Mouse (Mus musculus): ENCODE data around the gene Angptl8. TPM values are rescaled to one million over a fixed set of nuclear protein-coding genes. Genes with fewer than 3 reads are reported as not detected.

Gene Angptl8
- polyA plus RNA-seq, 1 experiment from 2014 or later: 0.87 TPM

DNA sequence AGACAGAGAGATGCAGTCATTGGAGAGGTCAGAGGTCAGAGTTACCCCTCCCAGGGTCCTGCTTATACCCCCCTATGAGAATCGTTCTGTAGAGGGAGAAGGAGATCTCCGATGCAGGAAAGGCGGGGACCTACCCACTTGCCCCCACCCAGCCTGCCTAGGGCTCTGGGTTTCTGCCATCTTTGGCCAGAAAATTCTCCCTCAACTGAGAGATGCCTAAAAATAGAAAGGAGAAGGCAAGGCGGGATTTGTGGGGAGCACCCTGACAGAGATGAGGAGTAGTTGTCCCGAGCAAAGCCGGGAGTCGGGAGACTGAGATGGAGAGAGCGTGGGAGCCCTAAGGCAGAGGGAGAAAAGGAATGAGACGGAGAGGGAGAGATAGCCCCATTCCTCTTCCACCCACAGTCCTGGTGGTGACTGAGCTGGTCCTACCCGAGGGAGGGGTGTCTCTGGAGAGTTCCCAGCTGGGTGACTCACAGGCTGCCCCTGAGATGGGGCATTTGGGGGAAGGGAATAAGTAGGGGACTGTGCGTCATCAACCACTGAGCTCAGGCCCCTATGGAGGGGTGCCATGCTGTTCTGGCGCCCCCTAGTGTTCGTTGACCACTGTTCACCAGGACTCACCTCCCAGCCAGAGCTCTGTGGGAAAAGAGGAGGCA is 31.2 kb upstream of the Angptl8 start:
- no peaks in the 10 kb centered on the region for H3K36me3 ChIP-seq (ENCODE audit: control insufficient read depth, insufficient read depth, low read length)
- peak; percentile 81 for ATAC-seq
- H3K4me1 ChIP-seq (ENCODE audit: control insufficient read depth, insufficient read depth, low read length): no peaks in the 10 kb centered on the region
- H3K4me2 ChIP-seq (ENCODE audit: low read length): no peak overlapping the region
- H3K9me3 ChIP-seq (replicated peaks; ENCODE audit: control insufficient read depth, low read length, poor library complexity, severe bottlenecking): no peaks in the 10 kb centered on the region
- WGBS: 38% methylated on average over 13 of the region's 13 CpGs
- no peaks in the 10 kb centered on the region for H3K27me3 ChIP-seq (ENCODE audit: control insufficient read depth, insufficient read depth, low read depth, low read length)
- H3K27ac ChIP-seq (ENCODE audit: low read length): no peak overlapping the region
- no peak overlapping the region for H3K4me3 ChIP-seq (ENCODE audit: low read depth, low read length)
- no peak overlapping the region for H3K9ac ChIP-seq (ENCODE audit: low read depth, low read length)

DNA sequence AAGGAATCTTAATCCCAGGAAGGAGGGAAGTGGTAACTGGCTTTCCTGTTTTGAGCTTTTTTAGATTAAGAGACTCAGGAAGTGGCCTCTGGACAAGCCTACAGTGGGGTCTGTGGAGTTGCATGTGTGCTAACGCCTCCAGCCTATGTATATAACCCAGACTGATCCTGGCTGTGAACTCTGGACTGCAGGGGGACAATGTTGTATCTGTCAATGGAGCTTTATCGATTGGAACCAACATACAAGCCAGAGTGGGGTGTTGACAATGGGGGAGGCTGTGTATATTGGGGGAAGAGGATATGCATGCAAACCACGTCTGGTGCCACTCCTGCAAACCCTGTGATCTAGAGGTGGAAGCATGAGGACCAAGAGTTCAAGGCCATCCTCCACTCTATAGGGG is 28.9 kb upstream of the Angptl8 start:
- no peak overlapping the region for H3K9ac ChIP-seq (ENCODE audit: low read depth, low read length)
- no peak overlapping the region for H3K4me2 ChIP-seq (ENCODE audit: low read length)
- no peaks in the 10 kb centered on the region for H3K27me3 ChIP-seq (ENCODE audit: control insufficient read depth, insufficient read depth, low read depth, low read length)
- no peaks in the 10 kb centered on the region for H3K9me3 ChIP-seq (replicated peaks; ENCODE audit: control insufficient read depth, low read length, poor library complexity, severe bottlenecking)
- 68% methylated on average over 3 of the region's 3 CpGs for WGBS
- ATAC-seq: no peak
- H3K27ac ChIP-seq (ENCODE audit: low read length): no peak overlapping the region
- no peaks in the 10 kb centered on the region for H3K36me3 ChIP-seq (ENCODE audit: control insufficient read depth, insufficient read depth, low read length)
- no peaks in the 10 kb centered on the region for H3K4me1 ChIP-seq (ENCODE audit: control insufficient read depth, insufficient read depth, low read length)
- no peak overlapping the region for H3K4me3 ChIP-seq (ENCODE audit: low read depth, low read length)

DNA sequence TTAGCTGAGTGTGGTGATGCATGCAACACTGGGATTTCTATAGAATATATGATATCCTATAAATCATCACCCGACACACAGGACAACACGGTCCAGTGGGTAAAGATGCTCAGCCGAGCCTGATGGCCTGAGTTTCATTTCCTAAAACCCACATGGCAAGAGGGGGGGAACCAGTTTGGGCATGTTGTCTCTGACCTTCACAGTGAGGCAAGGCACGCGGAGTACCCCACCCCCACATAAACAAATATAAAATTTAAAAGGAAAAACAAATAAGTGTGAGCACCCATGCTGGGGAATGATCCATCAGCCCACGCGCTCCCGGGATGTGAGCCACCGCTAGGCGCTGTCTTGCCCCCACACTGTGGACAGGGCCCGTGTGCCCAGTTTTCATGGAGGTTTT is 28.3 kb upstream of the Angptl8 start:
- Histone ChIP-seq H3K4me2 (ENCODE audit: low read length) (no peak overlapping the region), H3K36me3 (ENCODE audit: control insufficient read depth, insufficient read depth, low read length) (no peaks in the 10 kb centered on the region), H3K27me3 (ENCODE audit: control insufficient read depth, insufficient read depth, low read depth, low read length) (no peaks in the 10 kb centered on the region), H3K4me1 (ENCODE audit: control insufficient read depth, insufficient read depth, low read length) (no peaks in the 10 kb centered on the region), H3K9me3 (replicated peaks; ENCODE audit: control insufficient read depth, low read length, poor library complexity, severe bottlenecking) (no peaks in the 10 kb centered on the region), H3K27ac (ENCODE audit: low read length) (no peak overlapping the region), H3K9ac (ENCODE audit: low read depth, low read length) (no peak overlapping the region), H3K4me3 (ENCODE audit: low read depth, low read length) (no peak overlapping the region)
- WGBS: 88% methylated on average over 11 of the region's 11 CpGs
- ATAC-seq: no peak

DNA sequence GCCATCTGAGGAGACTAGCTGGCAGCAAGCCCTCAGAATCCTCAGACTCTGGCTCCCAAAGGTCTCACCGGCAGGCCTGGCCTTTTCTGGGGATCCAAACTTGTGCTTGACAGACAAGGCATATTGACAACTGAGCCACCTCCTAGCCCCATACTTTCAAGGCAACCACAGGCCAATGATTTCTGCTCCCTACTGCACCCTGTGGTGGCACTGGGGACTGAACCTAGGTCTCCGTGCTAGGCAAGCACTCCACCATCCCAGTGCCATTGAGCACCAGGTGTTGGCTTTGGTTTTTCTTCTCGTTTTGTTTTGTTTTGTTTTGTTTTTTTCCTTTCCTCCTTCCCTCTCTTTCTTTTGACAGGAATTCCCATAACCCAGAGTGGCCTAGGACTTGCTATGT is 26.7 kb upstream of the Angptl8 start:
- H3K4me3 ChIP-seq (ENCODE audit: low read depth, low read length): no peak overlapping the region
- H3K4me2 ChIP-seq (ENCODE audit: low read length): no peak overlapping the region
- no peak overlapping the region for H3K27ac ChIP-seq (ENCODE audit: low read length)
- WGBS: 80% methylated on average over 3 of the region's 3 CpGs
- ATAC-seq: no peak
- H3K9me3 ChIP-seq (replicated peaks; ENCODE audit: control insufficient read depth, low read length, poor library complexity, severe bottlenecking): no peaks in the 10 kb centered on the region
- no peaks in the 10 kb centered on the region for H3K36me3 ChIP-seq (ENCODE audit: control insufficient read depth, insufficient read depth, low read length)
- no peak overlapping the region for H3K9ac ChIP-seq (ENCODE audit: low read depth, low read length)
- H3K4me1 ChIP-seq (ENCODE audit: control insufficient read depth, insufficient read depth, low read length): no peaks in the 10 kb centered on the region
- no peaks in the 10 kb centered on the region for H3K27me3 ChIP-seq (ENCODE audit: control insufficient read depth, insufficient read depth, low read depth, low read length)

DNA sequence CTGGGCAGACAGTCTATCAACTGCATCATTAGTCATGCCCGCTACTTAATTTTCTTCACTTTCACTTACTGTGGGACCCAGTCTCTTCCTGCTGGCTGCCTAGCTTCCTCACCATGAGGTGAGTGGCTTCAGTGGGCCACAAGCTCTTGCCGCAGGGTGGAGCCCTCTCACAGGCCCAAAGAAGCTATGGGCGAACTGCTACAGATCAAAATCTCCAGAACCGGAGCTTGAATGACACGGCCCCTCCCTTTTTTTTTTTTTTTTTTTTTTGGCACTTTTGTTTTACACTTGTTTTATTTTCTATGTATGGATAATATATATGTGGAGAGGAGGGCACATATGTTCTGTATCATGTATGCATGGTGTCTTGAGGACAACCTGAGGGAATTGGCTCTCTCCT is 24.1 kb upstream of the Angptl8 start:
- ATAC-seq: no peak
- H3K27ac ChIP-seq (ENCODE audit: low read length): no peak overlapping the region
- H3K4me2 ChIP-seq (ENCODE audit: low read length): no peak overlapping the region
- no peaks in the 10 kb centered on the region for H3K36me3 ChIP-seq (ENCODE audit: control insufficient read depth, insufficient read depth, low read length)
- 94% methylated on average over 5 of the region's 5 CpGs for WGBS
- no peaks in the 10 kb centered on the region for H3K4me1 ChIP-seq (ENCODE audit: control insufficient read depth, insufficient read depth, low read length)
- H3K9ac ChIP-seq (ENCODE audit: low read depth, low read length): no peak overlapping the region
- no peaks in the 10 kb centered on the region for H3K27me3 ChIP-seq (ENCODE audit: control insufficient read depth, insufficient read depth, low read depth, low read length)
- no peak overlapping the region for H3K4me3 ChIP-seq (ENCODE audit: low read depth, low read length)
- no peaks in the 10 kb centered on the region for H3K9me3 ChIP-seq (replicated peaks; ENCODE audit: control insufficient read depth, low read length, poor library complexity, severe bottlenecking)

DNA sequence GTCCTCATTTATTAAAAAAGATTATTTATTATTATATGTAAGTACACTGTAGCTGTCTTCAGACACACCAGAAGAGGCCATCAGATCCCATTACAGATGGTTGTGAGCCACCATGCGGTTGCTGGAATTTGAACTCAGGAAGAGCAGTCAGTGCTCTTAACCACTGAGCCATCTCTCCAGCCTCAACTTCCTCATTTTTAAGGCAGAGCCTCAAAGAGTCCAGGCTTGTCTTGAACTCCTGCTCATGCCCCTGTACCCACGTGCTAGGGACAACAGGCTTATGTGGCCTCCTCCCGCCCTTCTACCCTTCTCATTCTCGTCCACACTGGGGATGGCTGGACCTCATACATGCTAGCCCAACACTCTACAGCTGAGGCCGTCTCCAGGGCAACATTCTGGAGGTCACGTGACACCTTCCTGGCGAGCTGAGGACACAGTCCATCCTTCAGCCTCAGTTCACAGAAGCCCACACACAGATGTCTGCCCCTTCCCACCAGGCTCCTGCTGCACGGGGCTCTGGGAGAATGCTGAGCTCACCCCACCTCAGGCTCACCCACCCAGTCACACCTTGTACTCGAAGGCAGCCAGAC is 18.5 kb upstream of the Angptl8 start:
- no peak overlapping the region for H3K4me2 ChIP-seq (ENCODE audit: low read length)
- H3K36me3 ChIP-seq (ENCODE audit: control insufficient read depth, insufficient read depth, low read length): no peaks in the 10 kb centered on the region
- no peaks in the 10 kb centered on the region for H3K9me3 ChIP-seq (replicated peaks; ENCODE audit: control insufficient read depth, low read length, poor library complexity, severe bottlenecking)
- no peak for ATAC-seq
- no peak overlapping the region for H3K9ac ChIP-seq (ENCODE audit: low read depth, low read length)
- H3K27ac ChIP-seq (ENCODE audit: low read length): no peak overlapping the region
- 68% methylated on average over 9 of the region's 9 CpGs for WGBS
- H3K4me1 ChIP-seq (ENCODE audit: control insufficient read depth, insufficient read depth, low read length): no peaks in the 10 kb centered on the region
- H3K27me3 ChIP-seq (ENCODE audit: control insufficient read depth, insufficient read depth, low read depth, low read length): no peaks in the 10 kb centered on the region
- no peak overlapping the region for H3K4me3 ChIP-seq (ENCODE audit: low read depth, low read length)

DNA sequence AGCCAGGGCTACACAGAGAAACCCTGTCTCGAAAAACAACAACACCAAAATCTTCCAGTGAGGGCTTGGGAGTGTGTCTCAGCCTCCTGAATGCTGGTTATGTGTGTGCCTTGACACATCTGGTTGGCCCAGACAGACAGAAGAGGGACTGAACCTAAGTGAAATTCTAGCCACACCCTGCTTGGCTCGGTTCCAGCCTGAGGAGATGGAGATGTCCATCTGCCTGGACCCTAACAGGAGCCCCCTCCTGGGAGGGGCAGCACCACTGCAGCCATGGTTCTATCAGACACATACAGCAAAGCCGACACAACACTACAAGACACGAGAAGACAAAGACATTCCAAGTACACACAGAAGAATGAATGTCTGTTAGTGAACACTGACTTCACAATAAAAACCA is 17.2 kb upstream of the Angptl8 start:
- no peak for ATAC-seq
- Histone ChIP-seq H3K36me3 (ENCODE audit: control insufficient read depth, insufficient read depth, low read length) (no peaks in the 10 kb centered on the region), H3K27me3 (ENCODE audit: control insufficient read depth, insufficient read depth, low read depth, low read length) (no peaks in the 10 kb centered on the region), H3K4me1 (ENCODE audit: control insufficient read depth, insufficient read depth, low read length) (no peaks in the 10 kb centered on the region), H3K27ac (ENCODE audit: low read length) (no peak overlapping the region), H3K9ac (ENCODE audit: low read depth, low read length) (no peak overlapping the region), H3K4me3 (ENCODE audit: low read depth, low read length) (no peak overlapping the region), H3K4me2 (ENCODE audit: low read length) (no peak overlapping the region), H3K9me3 (replicated peaks; ENCODE audit: control insufficient read depth, low read length, poor library complexity, severe bottlenecking) (no peaks in the 10 kb centered on the region)
- 76% methylated on average over 4 of the region's 4 CpGs for WGBS

DNA sequence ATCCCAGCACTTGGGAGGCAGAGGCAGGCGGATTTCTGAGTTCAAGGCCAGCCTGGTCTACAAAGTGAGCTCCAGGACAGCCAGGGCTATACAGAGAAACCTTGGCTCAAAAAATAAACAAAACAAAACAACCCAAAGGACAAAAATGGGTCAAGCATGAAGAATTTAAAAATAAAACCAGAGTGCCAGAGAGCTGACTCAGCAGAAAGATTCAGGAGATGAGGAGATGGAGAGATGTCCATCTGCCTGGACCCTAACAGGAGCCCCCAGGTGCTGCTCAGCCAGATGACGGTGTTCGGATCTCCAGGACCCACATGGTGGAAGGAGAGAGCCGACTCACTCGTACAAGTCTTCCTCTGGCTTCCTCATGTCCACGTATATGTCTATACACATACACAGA is 16.7 kb upstream of the Angptl8 start:
- no peaks in the 10 kb centered on the region for H3K4me1 ChIP-seq (ENCODE audit: control insufficient read depth, insufficient read depth, low read length)
- H3K27me3 ChIP-seq (ENCODE audit: control insufficient read depth, insufficient read depth, low read depth, low read length): no peaks in the 10 kb centered on the region
- H3K9me3 ChIP-seq (replicated peaks; ENCODE audit: control insufficient read depth, low read length, poor library complexity, severe bottlenecking): no peaks in the 10 kb centered on the region
- WGBS: 92% methylated on average over 6 of the region's 6 CpGs
- H3K27ac ChIP-seq (ENCODE audit: low read length): no peak overlapping the region
- H3K36me3 ChIP-seq (ENCODE audit: control insufficient read depth, insufficient read depth, low read length): no peaks in the 10 kb centered on the region
- ATAC-seq: no peak
- H3K4me2 ChIP-seq (ENCODE audit: low read length): no peak overlapping the region
- no peak overlapping the region for H3K4me3 ChIP-seq (ENCODE audit: low read depth, low read length)
- H3K9ac ChIP-seq (ENCODE audit: low read depth, low read length): no peak overlapping the region

DNA sequence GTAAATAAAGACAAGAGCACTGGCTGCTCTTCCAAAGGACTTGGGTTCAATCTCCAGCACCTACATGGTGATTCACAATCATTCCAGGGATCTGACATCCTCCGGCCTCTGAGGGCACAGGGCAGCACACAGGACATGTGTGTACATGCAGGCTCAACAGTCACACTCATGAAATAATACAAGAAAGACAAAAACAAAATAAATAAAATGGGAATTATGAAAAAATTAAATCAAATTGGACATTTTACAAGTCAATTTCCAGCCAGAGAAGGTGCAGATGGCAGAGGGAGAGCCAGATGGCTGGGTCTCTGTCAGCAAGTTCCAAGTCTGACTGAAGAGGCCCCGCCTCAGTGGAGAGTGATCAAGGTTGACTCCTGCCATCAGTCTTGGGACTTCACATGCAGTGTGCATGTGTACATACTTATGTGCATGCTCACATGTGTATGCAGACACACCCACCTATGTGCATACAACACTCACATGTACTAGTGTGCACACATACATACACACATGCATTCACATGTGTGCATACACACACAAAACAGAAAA is 16.1 kb upstream of the Angptl8 start:
- H3K27ac ChIP-seq (ENCODE audit: low read length): no peak overlapping the region

More for the DNA sequence above, 16.1 kb upstream of the Angptl8 start:
- 93% methylated on average over 2 of the region's 2 CpGs for WGBS
- no peaks in the 10 kb centered on the region for H3K9me3 ChIP-seq (replicated peaks; ENCODE audit: control insufficient read depth, low read length, poor library complexity, severe bottlenecking)
- no peak overlapping the region for H3K4me2 ChIP-seq (ENCODE audit: low read length)
- no peaks in the 10 kb centered on the region for H3K27me3 ChIP-seq (ENCODE audit: control insufficient read depth, insufficient read depth, low read depth, low read length)
- no peak for ATAC-seq
- no peaks in the 10 kb centered on the region for H3K36me3 ChIP-seq (ENCODE audit: control insufficient read depth, insufficient read depth, low read length)
- H3K9ac ChIP-seq (ENCODE audit: low read depth, low read length): no peak overlapping the region
- H3K4me1 ChIP-seq (ENCODE audit: control insufficient read depth, insufficient read depth, low read length): no peaks in the 10 kb centered on the region
- H3K4me3 ChIP-seq (ENCODE audit: low read depth, low read length): no peak overlapping the region

Measured in midbrain, embryonic 16.5 days (tissue).